Mouse (Mus musculus): ENCODE data around the gene Msh2. TPM values are rescaled to one million over a fixed set of nuclear protein-coding genes. Genes with fewer than 3 reads are reported as not detected.

Msh2 gene
- polyA plus RNA-seq, 1 experiment from 2014 or later: 102 TPM

DNA sequence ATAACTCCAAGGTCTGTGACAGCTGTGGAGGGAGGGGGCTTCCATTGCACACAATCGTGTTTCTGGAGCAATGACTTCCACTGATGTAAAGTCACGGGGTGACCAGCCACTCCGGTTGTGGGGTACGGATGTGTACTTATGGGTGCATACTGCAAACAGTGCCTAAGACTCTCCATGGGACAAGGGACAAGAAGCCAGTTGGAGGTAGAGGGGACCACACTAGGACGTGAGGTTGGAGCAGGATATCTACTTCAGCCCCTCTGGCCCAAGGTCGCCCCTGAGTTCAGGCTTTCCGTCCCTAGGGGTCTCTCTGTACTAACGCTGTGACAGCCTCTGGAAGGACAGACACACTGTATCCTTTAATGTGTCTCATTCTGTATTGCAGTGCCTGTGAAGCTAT lies 62.3 kb downstream of the Msh2 start:
- Histone ChIP-seq H3K27ac (no peak overlapping the region), H3K36me3 (no peaks in the 10 kb centered on the region), H3K4me3 (no peak overlapping the region), H3K9me3 (no peaks in the 10 kb centered on the region), H3K4me1 (replicated peaks) (no peaks in the 10 kb centered on the region), H3K27me3 (ENCODE audit: insufficient read depth, poor library complexity, severe bottlenecking) (no peaks in the 10 kb centered on the region)
- no peak for DNase-seq (ENCODE audit: low spot score)
- WGBS: 90% methylated on average over 8 of the region's 8 CpGs

DNA sequence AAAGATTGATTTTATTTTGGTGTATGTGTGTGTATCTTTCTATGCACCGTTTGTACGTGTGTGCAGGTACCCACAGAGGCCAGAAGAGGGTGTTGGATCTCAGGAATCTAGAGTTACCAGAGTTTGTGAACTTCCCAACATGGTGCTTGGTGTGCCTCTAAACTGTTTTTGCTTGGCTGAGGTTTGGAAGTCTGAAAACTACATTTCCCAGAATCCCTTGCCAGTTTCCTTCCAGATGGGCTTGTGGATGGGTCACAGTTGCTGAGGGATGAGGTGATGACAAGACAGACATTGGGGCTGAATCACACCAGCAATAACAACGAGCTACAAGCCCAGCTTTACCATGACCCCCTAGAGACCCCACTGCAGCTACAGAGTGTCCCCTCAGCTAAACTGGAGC lies 65.0 kb downstream of the Msh2 start:
- Histone ChIP-seq H3K4me3 (no peak overlapping the region), H3K36me3 (no peaks in the 10 kb centered on the region), H3K27me3 (ENCODE audit: insufficient read depth, poor library complexity, severe bottlenecking) (0 out of 2 replicates have a peak, but pooled peaks cover under 1% of the 10 kb centered on the region), H3K4me1 (replicated peaks) (peaks cover 10% of the 10 kb centered on the region), H3K27ac (no peak overlapping the region), H3K9me3 (no peaks in the 10 kb centered on the region)
- DNase-seq (ENCODE audit: low spot score): no peak
- WGBS: 86% methylated on average over 3 of the region's 3 CpGs

DNA sequence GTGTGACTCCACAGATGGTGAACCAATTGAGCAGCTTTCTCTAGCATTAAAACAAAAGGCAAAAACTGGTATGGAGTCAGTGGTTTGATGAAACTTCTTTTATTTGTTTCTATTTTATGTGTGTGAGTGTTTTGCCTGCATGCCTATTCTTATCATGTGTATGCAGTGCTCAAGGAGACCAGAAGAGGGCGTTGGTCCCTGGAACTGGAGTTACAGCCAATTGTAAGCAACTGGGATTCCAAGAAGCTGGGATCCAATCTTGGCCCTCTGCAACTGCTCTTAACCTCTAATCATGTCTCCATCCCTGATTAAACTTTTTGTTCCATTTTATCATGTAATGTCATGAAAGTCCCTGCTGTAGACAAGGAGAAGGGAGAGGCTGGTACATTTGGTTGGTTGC lies 67.7 kb downstream of the Msh2 start:
- no peaks in the 10 kb centered on the region for H3K9me3 ChIP-seq
- DNase-seq (ENCODE audit: low spot score): no peak
- WGBS: 46% methylated on average over 1 of the region's 1 CpGs
- no peak overlapping the region for H3K4me3 ChIP-seq
- H3K36me3 ChIP-seq: no peaks in the 10 kb centered on the region
- peaks cover 28% of the 10 kb centered on the region for H3K27me3 ChIP-seq (ENCODE audit: insufficient read depth, poor library complexity, severe bottlenecking)
- no peak overlapping the region for H3K27ac ChIP-seq
- peaks cover 17% of the 10 kb centered on the region for H3K4me1 ChIP-seq (replicated peaks)

DNA sequence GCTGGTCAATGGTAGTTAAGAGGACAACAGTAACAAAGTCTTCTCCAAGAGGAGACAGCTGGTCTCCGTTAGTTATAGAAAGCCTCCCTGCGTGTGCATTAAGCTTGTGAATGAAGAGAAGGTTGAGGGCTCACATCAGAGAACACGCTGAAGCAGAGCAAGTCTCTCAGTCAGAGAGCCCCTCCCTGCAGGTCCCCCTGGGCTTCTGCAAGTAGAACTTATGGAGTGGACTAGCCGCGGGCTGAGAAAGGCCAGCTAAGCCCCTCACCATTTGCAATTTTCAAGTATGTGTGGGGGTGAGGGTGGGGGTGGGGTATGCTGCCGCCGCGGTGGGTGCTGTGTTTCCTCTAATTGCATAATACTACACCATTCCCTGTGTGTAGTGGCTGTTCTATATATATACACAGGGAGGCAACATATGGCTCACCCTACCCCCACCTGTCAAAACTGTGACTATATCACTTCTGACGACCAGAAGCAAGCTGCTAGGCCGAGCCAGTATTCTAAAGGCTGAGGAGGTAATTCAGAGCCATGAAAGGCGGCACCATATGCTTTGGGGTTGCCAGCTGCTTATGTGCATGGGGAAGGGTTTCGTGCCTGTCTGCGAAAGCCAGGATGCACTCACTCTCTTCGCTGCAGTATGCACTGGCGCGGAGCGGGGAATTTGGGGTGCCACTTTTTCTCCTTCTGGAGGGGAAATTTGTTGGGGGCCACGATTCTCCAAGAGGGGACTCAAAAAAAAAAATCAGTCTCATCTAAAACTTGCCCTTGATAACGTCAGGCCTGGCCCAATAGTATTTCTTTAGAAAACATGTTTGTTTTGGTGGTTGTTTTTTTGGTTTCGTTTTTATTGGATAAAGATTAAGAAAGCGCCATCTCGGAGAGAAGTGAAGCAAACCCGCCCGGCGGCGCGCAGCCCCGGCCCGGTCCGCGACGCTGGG lies 73.1 kb downstream of the Msh2 start:
- Histone ChIP-seq H3K4me3 (peak overlapping the region; percentile 65), H3K27ac (peak overlapping the region; percentile 79; the same call in 1 of the 2 replicates), H3K9me3 (peaks cover 7% of the 10 kb centered on the region), H3K4me1 (replicated peaks) (peaks cover 39% of the 10 kb centered on the region), H3K27me3 (ENCODE audit: insufficient read depth, poor library complexity, severe bottlenecking) (peaks cover 66% of the 10 kb centered on the region), H3K36me3 (no peaks in the 10 kb centered on the region)
- peak; percentile 54 for DNase-seq (ENCODE audit: low spot score)
- 14% methylated on average over 32 of the region's 32 CpGs for WGBS

DNA sequence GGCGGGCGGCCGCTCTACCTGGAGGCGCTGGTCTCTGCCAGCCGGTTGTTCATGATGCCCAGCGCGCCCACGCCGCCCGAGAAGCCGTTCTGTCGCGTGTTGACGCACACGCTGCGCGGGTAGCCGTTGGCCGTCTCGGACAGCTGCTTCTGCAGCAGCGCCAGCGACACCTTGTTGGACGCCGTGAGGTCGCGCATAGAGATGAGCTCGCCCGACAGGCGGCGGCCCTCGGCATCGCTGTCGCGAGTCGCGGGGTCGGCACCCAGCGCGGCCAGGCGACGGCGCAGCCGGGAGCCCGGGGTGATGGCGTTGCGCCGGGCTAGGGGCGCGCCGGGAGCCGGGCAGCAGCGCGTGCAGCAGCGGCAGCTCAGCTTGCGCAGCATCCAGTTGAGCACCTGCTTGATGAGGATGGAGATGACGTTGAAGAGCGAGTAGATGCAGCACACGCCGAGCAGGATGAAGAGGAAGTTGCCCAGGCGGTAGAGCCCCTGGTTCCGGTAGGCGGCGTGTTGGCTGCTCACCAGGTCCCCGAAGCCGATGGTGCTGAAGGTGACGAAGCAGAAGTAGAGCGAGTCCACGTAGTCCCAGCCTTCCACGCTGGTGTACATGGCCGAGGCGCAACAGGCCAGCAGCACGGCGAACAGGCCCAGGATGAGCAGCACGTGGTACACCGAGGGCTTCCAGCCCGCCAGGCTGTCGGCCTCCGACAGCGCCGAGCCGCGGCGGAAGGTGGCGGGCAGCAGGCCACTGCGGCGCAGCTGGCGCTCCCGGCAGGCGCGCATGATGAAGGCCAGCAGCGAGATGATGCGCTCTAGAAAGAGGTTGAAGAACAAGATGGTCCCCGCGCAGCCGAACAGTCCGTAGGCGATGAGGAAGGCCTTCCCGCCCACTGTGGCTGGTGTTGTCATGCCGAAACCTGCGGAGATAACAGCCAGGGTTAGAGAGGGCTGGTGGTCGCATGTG lies 74.1 kb downstream of the Msh2 start:
- Histone ChIP-seq H3K4me1 (replicated peaks) (peaks cover 38% of the 10 kb centered on the region), H3K9me3 (peaks cover 7% of the 10 kb centered on the region), H3K4me3 (peak overlapping the region; percentile 65), H3K36me3 (no peaks in the 10 kb centered on the region), H3K27me3 (ENCODE audit: insufficient read depth, poor library complexity, severe bottlenecking) (peaks cover 66% of the 10 kb centered on the region), H3K27ac (peak overlapping the region; percentile 79)
- 3% methylated on average over 101 of the region's 101 CpGs for WGBS
- DNase-seq (ENCODE audit: low spot score): peak; percentile 68

DNA sequence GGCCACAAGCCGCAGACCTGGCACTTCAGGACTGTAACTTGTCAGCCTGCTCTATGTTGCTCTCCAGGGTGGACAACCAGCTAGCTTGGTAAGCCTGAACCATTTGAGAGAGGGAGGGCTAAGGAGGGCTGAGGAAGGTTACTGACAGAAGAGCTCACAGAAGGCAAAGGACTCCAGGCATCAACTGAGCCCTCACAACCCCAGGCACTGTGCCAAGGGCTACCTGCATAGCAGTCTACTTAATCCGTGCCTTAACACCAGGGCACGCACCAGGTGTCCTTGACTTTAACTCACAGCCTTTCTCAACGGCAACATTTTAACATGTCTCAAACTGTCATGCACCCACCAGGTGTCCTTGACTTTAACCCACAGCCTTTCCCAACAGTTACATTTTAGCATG lies 88.2 kb downstream of the Msh2 start:
- H3K4me3 ChIP-seq: no peak overlapping the region
- no peak overlapping the region for H3K27ac ChIP-seq
- H3K36me3 ChIP-seq: no peaks in the 10 kb centered on the region
- WGBS: 92% methylated on average over 4 of the region's 4 CpGs
- no peaks in the 10 kb centered on the region for H3K27me3 ChIP-seq (ENCODE audit: insufficient read depth, poor library complexity, severe bottlenecking)
- no peaks in the 10 kb centered on the region for H3K9me3 ChIP-seq
- no peak for DNase-seq (ENCODE audit: low spot score)
- no peaks in the 10 kb centered on the region for H3K4me1 ChIP-seq (replicated peaks)

DNA sequence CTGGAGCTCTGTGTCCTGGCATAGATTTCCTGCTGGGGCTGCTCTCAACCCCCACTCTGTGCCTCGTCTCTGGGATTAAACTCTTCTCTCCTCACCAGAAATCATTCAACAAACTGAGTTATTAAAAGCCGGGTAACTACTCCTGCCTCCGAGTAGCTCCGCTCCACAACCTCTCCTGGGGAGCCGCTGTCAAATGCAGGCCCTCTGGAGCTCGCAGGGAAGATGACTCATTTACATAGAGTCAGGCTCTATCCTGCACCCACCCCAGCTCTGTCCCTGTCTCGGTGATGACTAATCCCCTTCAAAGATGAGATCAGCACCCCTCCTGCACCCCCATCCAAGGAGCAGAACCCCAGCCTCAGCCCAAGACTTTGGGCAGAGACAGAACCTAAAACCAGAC lies 91.0 kb downstream of the Msh2 start:
- Histone ChIP-seq H3K9me3 (no peaks in the 10 kb centered on the region), H3K27ac (no peak overlapping the region), H3K4me3 (no peak overlapping the region), H3K4me1 (replicated peaks) (no peaks in the 10 kb centered on the region), H3K27me3 (ENCODE audit: insufficient read depth, poor library complexity, severe bottlenecking) (no peaks in the 10 kb centered on the region), H3K36me3 (no peaks in the 10 kb centered on the region)
- 42% methylated on average over 7 of the region's 7 CpGs for WGBS
- DNase-seq (ENCODE audit: low spot score): no peak

DNA sequence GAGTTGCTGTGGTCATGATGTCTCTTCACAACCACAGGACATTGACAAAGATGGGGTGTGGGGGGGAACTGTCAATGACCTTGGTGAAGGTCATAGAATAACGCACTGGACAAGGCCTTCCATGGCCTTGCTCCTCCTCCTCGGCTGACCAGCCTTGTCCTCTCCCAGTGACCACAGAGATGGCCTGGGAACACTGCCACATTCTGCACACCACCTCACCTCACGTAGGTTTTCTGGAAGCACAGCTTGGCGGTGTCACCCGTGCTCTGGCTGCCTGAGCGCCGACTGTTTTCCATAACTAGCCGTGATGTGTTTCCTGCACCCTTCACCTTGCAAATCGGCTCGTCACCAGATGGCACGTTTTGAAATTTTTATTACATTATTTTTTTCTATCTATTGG lies 92.9 kb downstream of the Msh2 start:
- DNase-seq (ENCODE audit: low spot score): no peak
- H3K27me3 ChIP-seq (ENCODE audit: insufficient read depth, poor library complexity, severe bottlenecking): no peaks in the 10 kb centered on the region
- 95% methylated on average over 11 of the region's 11 CpGs for whole genome bisulfite sequencing
- no peaks in the 10 kb centered on the region for H3K4me1 ChIP-seq (replicated peaks)
- no peak overlapping the region for H3K27ac ChIP-seq
- H3K4me3 ChIP-seq: no peak overlapping the region
- H3K9me3 ChIP-seq: no peaks in the 10 kb centered on the region
- no peaks in the 10 kb centered on the region for H3K36me3 ChIP-seq

DNA sequence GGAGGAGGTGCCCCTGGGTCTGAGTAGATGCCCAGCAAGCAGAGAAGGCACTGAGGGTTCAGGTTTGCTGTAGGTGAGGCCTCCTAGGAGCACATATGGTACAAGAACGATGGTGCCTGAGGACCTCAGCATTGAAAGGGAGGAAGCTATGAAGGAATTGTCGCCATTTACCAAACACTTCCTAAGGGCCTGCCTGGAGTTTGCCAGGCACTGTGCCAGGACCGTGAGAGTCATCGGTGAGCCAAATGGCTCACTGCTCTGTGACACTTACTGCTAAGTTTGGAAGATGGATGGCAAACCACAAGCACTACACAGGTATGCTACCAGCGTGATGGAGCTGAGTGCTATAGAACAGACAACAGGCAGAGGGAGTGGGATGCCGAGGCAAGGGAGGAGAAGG lies 94.8 kb downstream of the Msh2 start:
- no peaks in the 10 kb centered on the region for H3K9me3 ChIP-seq
- H3K27me3 ChIP-seq (ENCODE audit: insufficient read depth, poor library complexity, severe bottlenecking): no peaks in the 10 kb centered on the region
- H3K4me3 ChIP-seq: no peak overlapping the region
- no peaks in the 10 kb centered on the region for H3K36me3 ChIP-seq
- no peaks in the 10 kb centered on the region for H3K4me1 ChIP-seq (replicated peaks)
- 86% methylated on average over 6 of the region's 6 CpGs for WGBS
- no peak overlapping the region for H3K27ac ChIP-seq
- DNase-seq (ENCODE audit: low spot score): no peak

DNA sequence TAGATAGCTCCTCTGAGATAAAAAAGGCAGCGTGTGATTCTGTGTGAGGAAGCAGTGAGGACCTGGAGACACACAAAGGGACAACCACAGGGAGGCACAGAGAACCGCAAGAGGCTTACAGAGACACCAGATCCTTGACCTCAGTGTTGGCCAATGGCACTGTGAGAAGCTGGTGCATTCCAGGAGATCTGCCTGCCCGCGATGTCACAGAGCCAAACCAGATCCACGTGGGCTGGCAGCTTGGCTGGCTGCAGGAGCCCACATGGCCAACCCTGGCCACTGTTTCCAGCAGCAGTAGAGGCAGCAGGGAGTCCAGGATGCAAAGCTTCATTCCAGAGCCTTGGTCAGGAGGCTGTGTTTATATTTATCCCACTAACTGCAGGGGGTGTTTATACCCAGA lies 98.6 kb downstream of the Msh2 start:
- no peaks in the 10 kb centered on the region for H3K36me3 ChIP-seq
- 0 out of 2 replicates have a peak, but pooled peaks cover 2% of the 10 kb centered on the region for H3K9me3 ChIP-seq
- no peaks in the 10 kb centered on the region for H3K4me1 ChIP-seq (replicated peaks)
- no peak overlapping the region for H3K27ac ChIP-seq
- no peaks in the 10 kb centered on the region for H3K27me3 ChIP-seq (ENCODE audit: insufficient read depth, poor library complexity, severe bottlenecking)
- no peak for DNase-seq (ENCODE audit: low spot score)
- WGBS: 48% methylated on average over 5 of the region's 5 CpGs
- no peak overlapping the region for H3K4me3 ChIP-seq

DNA sequence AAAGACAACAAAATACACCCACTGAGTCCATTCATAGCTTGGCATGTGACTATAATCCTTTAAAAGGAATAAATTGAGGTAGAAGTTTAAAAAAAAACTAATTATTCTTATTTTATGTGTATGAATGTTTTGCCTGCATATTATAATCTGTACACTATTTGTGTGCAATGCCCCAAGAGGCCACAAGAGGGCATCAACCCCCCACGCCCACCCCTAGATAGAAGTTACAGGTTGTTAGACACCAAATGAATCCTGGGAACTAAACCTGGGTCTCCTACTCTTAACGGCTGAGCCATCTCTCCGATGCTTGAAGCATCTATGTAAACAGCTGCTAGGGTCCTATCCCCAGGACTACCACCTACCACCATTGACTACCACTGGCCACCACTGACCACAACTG lies 101.0 kb downstream of the Msh2 start:
- Histone ChIP-seq H3K27me3 (ENCODE audit: insufficient read depth, poor library complexity, severe bottlenecking) (0 out of 2 replicates have a peak, but pooled peaks cover 1% of the 10 kb centered on the region), H3K4me3 (no peak overlapping the region), H3K27ac (no peak overlapping the region), H3K36me3 (no peaks in the 10 kb centered on the region), H3K4me1 (replicated peaks) (no peaks in the 10 kb centered on the region), H3K9me3 (0 out of 2 replicates have a peak, but pooled peaks cover 2% of the 10 kb centered on the region)
- no peak for DNase-seq (ENCODE audit: low spot score)
- WGBS: 82% methylated on average over 3 of the region's 3 CpGs
